Mouse (Mus musculus) kidney, embryonic 16.5 days (tissue): ENCODE data around the gene Lrmda. TPM values are rescaled to one million over a fixed set of nuclear protein-coding genes. Genes with fewer than 3 reads are reported as not detected.

Experiments used
- ATAC-seq: fragments of 200-750 bp; cut with Nextera tagmentation; 2 replicates; pipeline ENCODE4 v1.8.0; 2017; ENCODE audit warnings: moderate TSS enrichment; ENCODE audit not compliant: low FRiP score, low TSS enrichment
- H3K27ac ChIP-seq: fragments of 300-500 bp; sonication (generic); 2 replicates; pipeline ENCODE4 v1.5.1; 2014; ENCODE audit warnings: low read length
- H3K27me3 ChIP-seq: fragments of 300-500 bp; sonication (generic); 2 replicates; pipeline ENCODE4 v1.6.1; 2014; ENCODE audit warnings: low read length, control low read depth, mixed read lengths; ENCODE audit not compliant: insufficient read depth
- H3K36me3 ChIP-seq: fragments of 300-500 bp; sonication (generic); 2 replicates; pipeline ENCODE4 v1.6.1; 2014; ENCODE audit warnings: low read length, control low read depth, mixed read lengths; ENCODE audit not compliant: insufficient read depth
- H3K4me1 ChIP-seq: fragments of 300-500 bp; sonication (generic); 2 replicates; pipeline ENCODE4 v1.6.1; 2014; ENCODE audit warnings: low read length, control low read depth, mixed read lengths; ENCODE audit not compliant: insufficient read depth
- H3K4me2 ChIP-seq: fragments of 300-500 bp; sonication (generic); replicated peaks from 2 replicates; pipeline ENCODE4 v1.6.1; 2014; ENCODE audit warnings: low read depth, low read length
- H3K4me3 ChIP-seq: fragments of 300-500 bp; sonication (generic); 2 replicates; pipeline ENCODE4 v1.5.1; 2014; ENCODE audit warnings: mild to moderate bottlenecking, low read length
- H3K9ac ChIP-seq: fragments of 300-500 bp; sonication (generic); replicated peaks from 2 replicates; pipeline ENCODE4 v1.6.1; 2014; ENCODE audit warnings: low read length
- H3K9me3 ChIP-seq: fragments of 300-500 bp; sonication (generic); 2 replicates; pipeline ENCODE4 v1.6.1; 2016; ENCODE audit warnings: low read length, control low read depth
- WGBS: fragments of 180-500 bp; shearing (Covaris S2); extraction: QIAGEN DNeasy Blood & Tissue Kit; methylation state at CpG from one replicate; pipeline ENCODE4 v1.1.7; 2014; 5-methylcytosine and 5-hydroxymethylcytosine counted together
- polyA plus RNA-seq: library from polyadenylated mRNA; unstranded; fragments of >200 nt; fragmentation: Nextera tagmentation; extraction: Ambion mirVana; gene quantifications from 2 replicates; pipeline ENCODE4 v1.2.1, GENCODE M21; 2015

The Lrmda gene
- polyA plus RNA-seq, 1 experiment from 2014 or later, result 0.76 TPM

DNA sequence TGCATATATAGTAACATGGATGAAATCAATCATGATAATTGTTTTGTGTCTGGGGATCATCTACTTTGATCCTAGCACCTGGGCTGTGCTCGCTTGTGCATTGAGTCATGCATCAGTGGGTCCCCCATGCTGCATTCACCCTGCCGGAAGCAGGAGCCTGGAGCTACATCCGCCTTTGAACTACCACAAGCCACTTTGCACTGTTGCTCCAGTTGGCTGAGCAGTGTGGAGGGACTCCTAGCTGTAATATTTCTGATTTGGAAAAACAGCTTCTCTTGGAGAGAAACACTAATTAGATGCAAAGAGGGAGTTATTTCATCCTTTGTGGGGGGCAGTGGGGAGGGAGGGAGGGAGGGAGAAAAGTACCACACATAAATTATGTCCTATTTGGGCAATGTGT, 220.8 kb downstream of the Lrmda start:
- WGBS, result 39% methylated on average over 3 of the region's 3 CpGs
- Histone ChIP-seq H3K9ac (no peak overlapping the region), H3K4me1 (peaks cover 12% of the 10 kb centered on the region; the same call in 1 of the 2 replicates), H3K4me3 (no peak overlapping the region), H3K27ac (no peak overlapping the region), H3K36me3 (no peaks in the 10 kb centered on the region), H3K9me3 (no peaks in the 10 kb centered on the region), H3K27me3 (0 out of 2 replicates have a peak, but pooled peaks cover 3% of the 10 kb centered on the region), H3K4me2 (no peak overlapping the region)
- ATAC-seq, result peak; percentile 90

DNA sequence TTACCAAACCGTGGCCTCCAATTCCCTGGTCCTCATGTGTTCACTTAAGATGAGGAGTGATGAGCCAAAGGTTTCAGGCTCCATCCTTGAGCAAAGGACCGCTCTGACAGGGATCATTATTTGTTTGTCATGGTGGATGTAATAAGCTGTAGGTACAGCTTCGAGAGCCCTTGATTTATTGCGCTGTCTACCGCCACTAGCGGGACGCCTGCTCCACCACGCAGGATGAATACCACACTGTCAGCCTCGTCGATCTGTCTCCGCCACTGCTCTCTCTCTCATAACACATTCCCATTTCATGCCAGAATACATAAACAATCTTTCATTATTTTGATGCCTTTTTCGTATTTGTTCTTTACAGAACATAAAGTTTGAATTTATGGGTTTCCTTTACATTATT, 235.9 kb downstream of the Lrmda start:
- H3K36me3 ChIP-seq, result no peaks in the 10 kb centered on the region
- no peak for ATAC-seq
- no peak overlapping the region for H3K4me3 ChIP-seq
- H3K27ac ChIP-seq, result no peak overlapping the region
- 41% methylated on average over 12 of the region's 12 CpGs for WGBS
- H3K9ac ChIP-seq, result no peak overlapping the region
- H3K4me1 ChIP-seq, result peaks cover 7% of the 10 kb centered on the region; the same call in 1 of the 2 replicates
- no peaks in the 10 kb centered on the region for H3K9me3 ChIP-seq
- no peaks in the 10 kb centered on the region for H3K27me3 ChIP-seq
- no peak overlapping the region for H3K4me2 ChIP-seq

DNA sequence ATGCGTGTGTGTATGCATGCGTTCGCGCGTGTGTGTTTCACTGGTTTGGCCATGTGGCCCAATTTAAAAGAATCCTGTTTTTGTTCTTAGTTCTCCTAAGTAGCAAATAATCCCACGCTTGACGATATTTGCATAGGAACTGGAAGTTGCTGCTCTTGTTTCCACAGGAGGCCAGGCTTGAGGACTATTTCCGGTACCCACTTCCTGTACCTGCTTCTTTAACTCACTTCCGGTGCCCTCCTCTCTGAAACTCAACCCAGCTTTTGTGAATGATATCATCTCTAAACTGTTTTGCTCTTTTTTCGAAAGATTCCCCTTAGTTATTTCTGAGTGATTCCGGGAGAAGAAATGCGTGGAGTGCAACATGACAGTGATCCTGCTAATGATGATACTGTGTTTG, 236.8 kb downstream of the Lrmda start:
- Histone ChIP-seq H3K9ac (no peak overlapping the region), H3K9me3 (no peaks in the 10 kb centered on the region), H3K4me2 (no peak overlapping the region), H3K4me1 (peaks cover 7% of the 10 kb centered on the region; the same call in 1 of the 2 replicates), H3K36me3 (no peaks in the 10 kb centered on the region), H3K27ac (no peak overlapping the region), H3K27me3 (no peaks in the 10 kb centered on the region), H3K4me3 (no peak overlapping the region)
- ATAC-seq, result no peak
- 83% methylated on average over 12 of the region's 12 CpGs for WGBS

DNA sequence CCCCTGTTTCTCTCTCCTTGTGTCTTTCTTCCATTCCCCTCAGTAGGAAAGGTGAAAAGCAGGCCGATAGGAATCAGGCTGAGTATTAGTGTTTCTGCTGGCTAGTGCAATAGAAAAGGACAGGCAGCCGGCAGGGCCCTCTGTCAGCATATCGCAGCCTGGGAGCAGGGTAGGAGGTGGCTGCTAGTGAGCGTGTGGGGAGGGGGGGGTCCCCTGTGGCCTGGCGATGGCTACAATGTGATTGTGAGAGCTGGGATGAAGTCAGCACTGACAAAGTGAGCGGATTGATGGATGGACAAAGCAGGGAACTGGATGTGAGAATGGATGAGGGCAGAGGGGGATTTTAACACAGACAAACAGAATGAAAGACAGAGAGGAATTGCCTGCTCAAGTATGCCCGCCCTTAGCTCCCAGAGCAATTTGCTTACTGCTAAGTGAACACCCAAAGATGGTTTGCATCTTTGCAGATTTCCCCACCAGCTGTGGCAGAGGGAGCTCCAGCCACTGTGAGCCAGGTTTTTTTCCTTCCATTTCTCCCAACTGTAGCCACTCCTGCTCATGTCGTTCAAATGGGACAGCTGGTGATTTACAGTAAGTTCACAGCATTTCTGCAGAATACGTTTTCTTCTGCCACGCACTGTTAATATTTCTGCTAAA, 240.0 kb downstream of the Lrmda start:
- Histone ChIP-seq H3K4me2 (no peak overlapping the region), H3K36me3 (no peaks in the 10 kb centered on the region), H3K4me1 (peaks cover 3% of the 10 kb centered on the region; the same call in 1 of the 2 replicates), H3K9me3 (no peaks in the 10 kb centered on the region), H3K4me3 (no peak overlapping the region), H3K9ac (no peak overlapping the region), H3K27me3 (no peaks in the 10 kb centered on the region), H3K27ac (no peak overlapping the region)
- WGBS, result 37% methylated on average over 10 of the region's 10 CpGs
- no peak for ATAC-seq

DNA sequence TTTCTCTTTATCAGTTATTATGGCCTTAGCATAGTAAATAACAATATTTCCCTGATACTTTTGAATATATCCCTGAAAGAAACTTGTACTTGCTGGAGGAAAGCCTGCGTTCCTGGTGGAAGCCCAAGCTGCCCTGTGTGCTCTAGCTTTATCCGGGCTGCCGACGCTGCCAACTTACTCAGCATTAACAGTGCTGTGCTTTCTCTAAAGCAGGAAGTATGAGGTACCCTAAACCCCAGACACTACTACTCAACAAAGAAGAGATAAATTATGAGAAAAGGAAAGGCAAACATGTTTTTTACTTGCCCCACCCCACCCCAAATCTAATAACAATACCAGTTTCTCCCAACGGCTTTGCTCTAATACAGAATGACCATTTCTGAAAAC, 240.5 kb downstream of the Lrmda start:
- Histone ChIP-seq H3K9me3 (no peaks in the 10 kb centered on the region), H3K4me3 (no peak overlapping the region), H3K4me1 (peaks cover 3% of the 10 kb centered on the region; the same call in 1 of the 2 replicates), H3K4me2 (no peak overlapping the region), H3K27ac (no peak overlapping the region), H3K9ac (no peak overlapping the region), H3K36me3 (no peaks in the 10 kb centered on the region), H3K27me3 (no peaks in the 10 kb centered on the region)
- no peak for ATAC-seq
- 64% methylated on average over 5 of the region's 5 CpGs for WGBS

DNA sequence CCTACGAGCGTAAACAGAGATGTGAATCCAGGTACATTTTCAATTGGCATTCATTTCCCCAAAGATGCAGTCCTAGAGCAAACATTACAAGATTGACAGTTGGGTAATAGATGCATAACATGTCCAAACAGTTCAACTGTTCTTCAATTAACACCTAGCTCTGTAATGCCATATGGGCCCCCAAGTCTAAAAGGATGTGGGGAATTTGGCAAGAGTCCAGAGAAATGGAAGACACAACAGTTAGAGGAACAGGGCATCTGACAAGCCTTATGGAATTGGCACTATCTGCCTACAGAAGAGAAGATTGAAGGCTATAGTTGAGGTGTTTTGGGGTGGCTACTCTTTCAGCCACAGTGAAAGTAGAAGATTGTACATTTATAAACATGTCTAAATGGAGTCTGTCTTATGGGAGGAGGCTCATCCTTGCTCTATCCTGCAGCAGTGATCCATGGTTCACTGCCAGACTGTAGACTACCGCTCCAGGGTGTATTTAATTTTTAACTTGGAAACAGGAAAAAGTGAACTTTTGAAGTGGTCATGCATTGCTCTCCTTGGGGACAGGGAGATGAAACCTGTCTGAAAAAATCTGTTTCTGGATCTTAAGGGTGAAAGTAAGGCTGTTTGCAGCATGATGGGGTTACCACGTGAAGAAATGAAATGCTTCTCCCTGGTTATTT, 245.9 kb downstream of the Lrmda start:
- 78% methylated on average over 4 of the region's 4 CpGs for WGBS
- ATAC-seq, result no peak
- no peak overlapping the region for H3K9ac ChIP-seq
- no peaks in the 10 kb centered on the region for H3K9me3 ChIP-seq
- H3K36me3 ChIP-seq, result no peaks in the 10 kb centered on the region
- H3K4me1 ChIP-seq, result 0 out of 2 replicates have a peak, but pooled peaks cover 4% of the 10 kb centered on the region
- no peak overlapping the region for H3K4me2 ChIP-seq
- H3K27me3 ChIP-seq, result no peaks in the 10 kb centered on the region
- no peak overlapping the region for H3K27ac ChIP-seq
- no peak overlapping the region for H3K4me3 ChIP-seq

DNA sequence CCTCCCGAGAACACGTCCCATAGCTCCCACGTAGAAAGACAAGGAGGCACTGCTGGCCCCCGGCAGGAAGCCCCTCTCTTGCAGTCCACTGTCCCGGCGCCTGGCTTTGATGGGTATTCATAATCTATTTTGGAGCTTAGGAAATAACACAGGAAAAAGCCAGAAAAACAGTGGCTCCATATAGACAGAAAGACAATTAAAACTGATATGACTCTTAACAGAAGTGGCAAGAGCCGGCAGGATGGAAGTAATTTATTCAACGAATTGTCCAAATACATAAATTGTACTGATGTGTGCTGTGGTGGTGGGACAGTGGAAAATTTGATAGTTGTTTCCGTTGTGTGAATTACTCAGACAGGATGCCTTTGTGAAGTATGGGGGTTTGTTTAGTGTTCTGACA, 250.3 kb downstream of the Lrmda start:
- no peak overlapping the region for H3K4me3 ChIP-seq
- peaks cover 11% of the 10 kb centered on the region; the same call in 1 of the 2 replicates for H3K4me1 ChIP-seq
- H3K36me3 ChIP-seq, result no peaks in the 10 kb centered on the region
- H3K9me3 ChIP-seq, result no peaks in the 10 kb centered on the region
- no peak overlapping the region for H3K9ac ChIP-seq
- peak; percentile 70; the same call in 1 of the 2 replicates for ATAC-seq
- no peak overlapping the region for H3K27ac ChIP-seq
- WGBS, result 72% methylated on average over 9 of the region's 9 CpGs
- peaks cover 3% of the 10 kb centered on the region; the same call in 1 of the 2 replicates for H3K27me3 ChIP-seq
- no peak overlapping the region for H3K4me2 ChIP-seq

DNA sequence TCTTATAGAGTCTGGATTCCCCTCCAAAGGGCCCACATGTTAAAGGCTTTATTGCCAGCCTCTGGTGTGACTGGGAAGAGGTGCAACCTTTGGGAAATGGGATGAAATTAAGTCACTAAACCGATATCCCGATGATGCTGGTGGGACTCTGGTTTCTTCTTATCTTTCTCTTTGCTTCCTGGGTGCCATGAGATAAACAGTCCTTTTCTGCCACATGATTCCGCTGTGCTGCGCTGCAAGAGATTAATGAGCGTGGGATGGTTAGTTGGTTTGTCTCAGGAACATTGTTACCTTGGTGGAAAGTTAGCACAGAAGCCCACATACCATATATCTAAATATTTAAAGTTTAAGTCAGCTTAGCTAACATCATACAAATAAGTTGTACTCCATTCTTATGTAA, 258.5 kb downstream of the Lrmda start:
- Histone ChIP-seq H3K4me3 (no peak overlapping the region), H3K27ac (no peak overlapping the region), H3K4me2 (no peak overlapping the region), H3K9ac (no peak overlapping the region), H3K27me3 (peaks cover 3% of the 10 kb centered on the region; the same call in 1 of the 2 replicates), H3K36me3 (no peaks in the 10 kb centered on the region), H3K9me3 (no peaks in the 10 kb centered on the region), H3K4me1 (no peaks in the 10 kb centered on the region)
- ATAC-seq, result no peak
- 94% methylated on average over 5 of the region's 5 CpGs for WGBS

DNA sequence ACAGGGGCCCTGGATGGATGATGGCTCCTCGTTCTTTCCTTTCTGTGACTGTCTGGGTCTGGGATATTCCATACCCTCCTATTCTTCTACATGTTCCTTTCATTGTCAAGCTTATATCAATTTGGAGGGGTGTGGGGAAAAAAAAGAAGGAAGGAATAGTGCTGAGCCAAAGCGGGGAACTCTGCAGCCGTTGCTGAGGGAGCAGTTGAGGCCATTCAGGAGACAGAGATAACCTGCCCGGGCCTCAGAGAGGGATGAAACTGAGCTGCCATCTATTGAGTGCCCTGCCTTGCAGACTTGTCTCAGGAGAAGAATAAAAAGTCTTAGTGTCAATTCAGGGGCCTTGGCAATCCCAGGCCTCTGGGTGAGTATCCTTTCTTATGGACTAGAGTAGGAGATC, 260.1 kb downstream of the Lrmda start:
- ATAC-seq, result no peak
- WGBS, result 91% methylated on average over 4 of the region's 4 CpGs

DNA sequence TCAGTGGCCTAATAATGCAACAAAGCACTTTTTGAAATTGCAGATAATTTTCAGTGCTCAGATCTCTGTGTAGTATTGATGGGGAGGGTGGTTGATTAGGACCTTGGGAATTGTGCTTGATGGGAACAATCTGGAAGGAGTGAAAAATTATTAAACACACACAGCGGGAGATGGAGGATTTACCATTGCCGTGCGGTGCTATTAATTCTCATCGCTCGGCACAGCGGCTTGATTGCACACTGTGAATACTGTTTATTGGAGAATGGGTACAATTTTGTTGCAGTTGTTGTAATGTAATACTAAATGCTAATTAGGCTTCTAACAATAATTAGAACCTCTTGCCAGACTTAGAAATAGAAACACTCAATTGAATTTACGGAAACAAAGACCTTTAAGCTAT, 262.1 kb downstream of the Lrmda start:
- Histone ChIP-seq H3K4me3 (no peak overlapping the region), H3K9ac (no peak overlapping the region), H3K4me1 (no peaks in the 10 kb centered on the region), H3K27me3 (no peaks in the 10 kb centered on the region), H3K36me3 (no peaks in the 10 kb centered on the region), H3K9me3 (no peaks in the 10 kb centered on the region), H3K27ac (no peak overlapping the region), H3K4me2 (no peak overlapping the region)
- no peak for ATAC-seq
- whole genome bisulfite sequencing, result 86% methylated on average over 7 of the region's 7 CpGs

More for the DNA sequence above, 260.1 kb downstream of the Lrmda start:
- H3K36me3 ChIP-seq, result no peaks in the 10 kb centered on the region
- no peaks in the 10 kb centered on the region for H3K4me1 ChIP-seq
- H3K9ac ChIP-seq, result no peak overlapping the region
- H3K27ac ChIP-seq, result no peak overlapping the region
- H3K4me3 ChIP-seq, result no peak overlapping the region
- H3K27me3 ChIP-seq, result no peaks in the 10 kb centered on the region
- no peaks in the 10 kb centered on the region for H3K9me3 ChIP-seq
- no peak overlapping the region for H3K4me2 ChIP-seq
